Mouse (Mus musculus) heart, embryonic 11.5 days (tissue): ENCODE results near the gene Atp2c2. TPM values are rescaled to one million over a fixed set of nuclear protein-coding genes. Genes with fewer than 3 reads are reported as not detected.

ENCODE experiments used
- ATAC-seq: fragments of 200-750 bp; cut with Nextera tagmentation; replicated peaks from 2 replicates; pipeline ENCODE4 v1.8.0; 2017; ENCODE audit warnings: moderate library complexity; ENCODE audit not compliant: insufficient number of reproducible peaks, low FRiP score, low TSS enrichment
- H3K27ac ChIP-seq: fragments of 300-500 bp; sonication (generic); 2 replicates; pipeline ENCODE4 v1.5.1; 2014; ENCODE audit warnings: mild to moderate bottlenecking, low read depth, low read length
- H3K27me3 ChIP-seq: fragments of 300-500 bp; sonication (generic); 2 replicates; pipeline ENCODE4 v1.6.1; 2014; ENCODE audit warnings: mild to moderate bottlenecking, low read length, mixed read lengths; ENCODE audit not compliant: control insufficient read depth, insufficient read depth
- H3K36me3 ChIP-seq: fragments of 300-500 bp; sonication (generic); 2 replicates; pipeline ENCODE4 v1.6.1; 2014; ENCODE audit warnings: mild to moderate bottlenecking, low read length, moderate library complexity, mixed read lengths; ENCODE audit not compliant: control insufficient read depth, insufficient read depth
- H3K4me1 ChIP-seq: fragments of 300-500 bp; sonication (generic); 2 replicates; pipeline ENCODE4 v1.6.1; 2014; ENCODE audit warnings: low read length; ENCODE audit not compliant: control insufficient read depth, insufficient read depth
- H3K4me2 ChIP-seq: fragments of 300-500 bp; sonication (generic); 2 replicates; pipeline ENCODE4 v1.6.1; 2014; ENCODE audit warnings: mild to moderate bottlenecking, moderate library complexity
- H3K4me3 ChIP-seq: fragments of 300-500 bp; sonication (generic); 2 replicates; pipeline ENCODE4 v1.5.1; 2014; ENCODE audit warnings: low read depth, low read length
- H3K9ac ChIP-seq: fragments of 300-500 bp; sonication (generic); 2 replicates; pipeline ENCODE4 v1.6.1; 2014; ENCODE audit warnings: mild to moderate bottlenecking, low read depth, low read length, moderate library complexity
- H3K9me3 ChIP-seq: fragments of 300-500 bp; sonication (generic); replicated peaks from 2 replicates; pipeline ENCODE4 v1.6.1; 2016; ENCODE audit warnings: low read length; ENCODE audit not compliant: control insufficient read depth
- WGBS: fragments of 180-500 bp; shearing (Covaris S2); extraction: QIAGEN DNeasy Blood & Tissue Kit; methylation state at CpG from one replicate; pipeline ENCODE4 v1.1.7; 2014; ENCODE audit not compliant: insufficient replicate concordance; 5-methylcytosine and 5-hydroxymethylcytosine counted together
- polyA plus RNA-seq: library from polyadenylated mRNA; unstranded; fragments of >200 nt; fragmentation: Nextera tagmentation; extraction: Ambion mirVana; gene quantifications from 2 replicates; pipeline ENCODE4 v1.2.1, GENCODE M21; 2014

Atp2c2 gene
- polyA plus RNA-seq, 1 experiment from 2014 or later = 0.14 TPM

DNA sequence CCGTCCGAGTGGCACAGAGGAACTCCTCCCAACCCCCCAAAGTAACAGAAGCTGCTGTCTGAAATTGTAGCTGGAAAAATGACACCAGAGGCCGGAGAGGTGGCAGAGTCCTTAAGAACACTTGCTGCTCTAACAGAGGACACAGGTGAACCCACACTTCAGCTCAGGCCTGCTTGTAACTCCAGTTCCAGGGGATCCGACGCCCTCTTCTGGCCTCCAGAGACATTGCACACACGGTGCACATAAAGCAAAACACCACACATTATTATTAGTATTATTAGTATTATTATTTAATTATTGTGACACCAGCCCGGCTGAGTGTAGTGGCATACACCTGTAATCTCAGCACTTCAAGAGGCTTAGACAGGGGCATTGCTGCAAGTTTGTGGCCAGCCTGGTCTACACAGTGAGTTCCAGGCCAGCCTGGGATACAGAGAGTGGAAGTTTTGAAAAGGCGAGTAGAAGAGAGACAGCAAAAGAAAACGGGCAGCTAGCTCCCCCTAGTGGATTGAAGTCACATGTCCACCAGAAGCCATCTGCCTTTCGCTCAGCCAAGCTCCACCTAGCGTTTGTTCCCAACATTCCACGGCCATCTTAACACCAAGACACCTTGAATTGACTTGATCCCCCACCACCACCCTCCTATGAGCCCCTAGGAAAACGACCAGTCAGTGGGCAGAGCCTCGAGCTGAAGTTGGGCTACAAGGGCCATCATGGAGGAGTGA is 79.4 kb downstream of the Atp2c2 start:
- Histone ChIP-seq H3K36me3 (no peaks in the 10 kb centered on the region), H3K9ac (no peak overlapping the region), H3K27me3 (no peaks in the 10 kb centered on the region), H3K4me3 (peak overlapping the region; percentile 45; the same call in 1 of the 2 replicates), H3K4me2 (peak overlapping the region; percentile 79), H3K4me1 (peaks cover 22% of the 10 kb centered on the region), H3K9me3 (no peaks in the 10 kb centered on the region), H3K27ac (no peak overlapping the region; the same call in 1 of the 2 replicates)
- 21% methylated on average over 14 of the region's 14 CpGs for WGBS
- no peak for ATAC-seq

DNA sequence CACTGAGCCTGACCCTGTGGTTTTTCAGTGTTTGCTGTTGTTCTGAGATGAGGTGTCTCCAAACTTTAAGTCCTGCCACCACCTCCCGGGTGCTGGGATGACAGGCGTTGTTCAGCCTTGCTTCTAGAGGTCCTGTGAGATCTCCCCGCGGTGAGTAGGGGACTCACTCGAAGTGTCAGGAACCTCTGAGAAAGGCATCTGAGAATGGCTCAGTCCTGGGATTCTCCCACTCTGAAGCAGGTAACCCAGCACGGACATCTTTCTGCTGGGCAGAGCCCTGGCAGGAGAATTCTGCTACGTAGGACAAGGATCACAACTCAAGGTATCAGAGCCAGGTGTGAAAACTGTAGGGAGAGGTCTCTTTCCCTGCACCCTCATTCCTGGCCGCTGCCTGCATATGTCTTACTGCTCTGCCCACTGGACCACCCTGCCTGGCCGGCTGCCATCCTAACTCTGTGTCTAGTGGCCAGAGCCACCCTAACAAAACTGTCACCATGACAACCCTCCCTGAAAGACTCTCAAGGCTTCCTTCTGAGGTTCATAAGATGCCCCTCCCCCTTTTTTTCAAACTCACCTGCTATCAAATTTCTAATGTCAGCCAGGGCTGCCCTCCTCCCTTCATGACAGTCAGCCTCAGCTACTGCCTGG is 80.7 kb downstream of the Atp2c2 start:
- WGBS = 75% methylated on average over 9 of the region's 9 CpGs
- ATAC-seq = no peak
- Histone ChIP-seq H3K36me3 (no peaks in the 10 kb centered on the region), H3K9me3 (no peaks in the 10 kb centered on the region), H3K27ac (no peak overlapping the region), H3K9ac (no peak overlapping the region), H3K4me1 (peaks cover 22% of the 10 kb centered on the region), H3K4me2 (no peak overlapping the region), H3K4me3 (no peak overlapping the region), H3K27me3 (peaks cover 3% of the 10 kb centered on the region; the same call in 1 of the 2 replicates)

DNA sequence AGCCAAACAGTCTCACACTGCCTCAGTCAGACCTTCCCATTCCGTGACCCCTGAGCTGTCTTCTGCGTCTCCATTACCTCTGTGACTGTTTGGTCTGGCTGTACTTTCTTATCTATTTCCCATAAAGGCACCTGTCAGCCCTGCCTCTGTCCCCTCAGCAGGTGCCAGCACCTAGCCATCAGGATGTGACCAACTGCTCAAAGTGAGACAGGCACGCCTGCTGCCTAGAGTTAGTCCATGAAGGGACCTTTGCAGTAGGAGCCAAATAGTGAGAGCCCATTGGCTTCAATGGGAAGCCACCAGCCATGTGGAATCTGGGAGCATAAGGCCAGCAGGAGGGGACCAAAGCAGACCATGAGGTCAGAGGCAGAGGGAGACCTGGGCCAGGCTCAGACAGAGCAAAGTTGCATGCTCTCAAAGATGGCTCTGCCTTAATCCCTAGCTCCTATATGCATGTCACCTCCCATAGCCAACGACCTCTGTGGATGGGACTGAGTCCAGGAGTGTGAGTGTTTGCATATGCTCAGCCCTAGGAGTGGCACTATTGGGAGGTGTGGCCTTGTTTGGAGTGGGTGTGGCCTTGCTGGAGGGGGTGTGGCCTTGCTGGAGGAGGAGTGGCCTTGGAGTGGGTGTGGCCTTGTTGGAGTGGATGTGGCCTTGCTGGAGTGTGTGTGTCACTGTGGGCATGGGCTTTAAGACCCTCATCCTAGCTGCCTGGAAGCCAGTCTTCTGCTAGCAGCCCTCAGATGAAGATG is 81.5 kb downstream of the Atp2c2 start:
- Histone ChIP-seq H3K27me3 (peaks cover 7% of the 10 kb centered on the region; the same call in 1 of the 2 replicates), H3K27ac (no peak overlapping the region), H3K9me3 (no peaks in the 10 kb centered on the region), H3K9ac (no peak overlapping the region), H3K4me3 (no peak overlapping the region), H3K4me1 (peaks cover 22% of the 10 kb centered on the region), H3K36me3 (no peaks in the 10 kb centered on the region), H3K4me2 (no peak overlapping the region)
- no peak for ATAC-seq
- WGBS = 65% methylated on average over 4 of the region's 4 CpGs

DNA sequence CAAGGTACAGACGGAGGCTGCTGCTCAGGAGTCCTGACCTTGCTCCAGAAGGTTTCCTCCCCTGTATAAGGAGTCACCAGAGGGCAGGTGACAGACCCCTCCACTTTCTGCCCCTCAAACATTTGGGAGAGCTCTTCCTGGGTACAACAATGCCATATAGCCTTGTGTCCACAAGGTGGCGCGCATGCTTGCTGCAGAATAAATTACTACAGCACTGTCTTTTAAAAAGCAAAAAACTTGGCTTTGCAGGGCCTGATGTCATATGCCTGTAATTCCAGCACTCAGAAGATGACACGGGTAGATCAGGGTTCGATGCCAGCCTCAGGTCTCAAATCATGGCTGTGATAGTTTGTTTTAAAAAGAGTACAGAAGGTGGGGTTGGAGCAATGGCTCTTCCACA is 82.9 kb downstream of the Atp2c2 start:
- H3K4me3 ChIP-seq = no peak overlapping the region
- no peaks in the 10 kb centered on the region for H3K36me3 ChIP-seq
- no peak overlapping the region for H3K4me2 ChIP-seq
- H3K9ac ChIP-seq = no peak overlapping the region
- WGBS = 6% methylated on average over 5 of the region's 5 CpGs
- no peaks in the 10 kb centered on the region for H3K9me3 ChIP-seq
- no peak for ATAC-seq
- peaks cover 12% of the 10 kb centered on the region for H3K4me1 ChIP-seq
- peaks cover 7% of the 10 kb centered on the region; the same call in 1 of the 2 replicates for H3K27me3 ChIP-seq
- H3K27ac ChIP-seq = no peak overlapping the region

DNA sequence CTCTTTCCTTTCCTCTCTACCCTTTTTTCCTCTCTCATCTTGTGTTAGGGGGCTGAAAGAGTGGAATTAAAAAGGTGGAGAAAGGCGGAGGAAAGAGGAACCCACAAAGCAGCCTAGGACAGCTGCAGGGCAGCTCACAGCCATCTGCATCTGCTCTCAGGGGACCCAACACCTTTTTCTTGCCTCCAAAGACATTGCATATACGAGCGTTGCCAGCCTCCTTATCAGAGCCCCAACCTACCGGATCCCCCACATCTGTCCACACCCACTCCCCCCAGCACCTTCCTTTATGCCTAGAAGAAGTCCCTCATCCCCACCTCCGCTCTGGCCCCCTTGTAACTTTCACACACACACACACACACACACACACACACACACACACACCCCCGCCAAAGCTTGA is 83.8 kb downstream of the Atp2c2 start:
- Histone ChIP-seq H3K4me3 (no peak overlapping the region), H3K4me2 (no peak overlapping the region), H3K9me3 (no peaks in the 10 kb centered on the region), H3K27me3 (peaks cover 7% of the 10 kb centered on the region; the same call in 1 of the 2 replicates), H3K4me1 (peaks cover 10% of the 10 kb centered on the region), H3K36me3 (no peaks in the 10 kb centered on the region), H3K9ac (no peak overlapping the region), H3K27ac (no peak overlapping the region)
- WGBS = 58% methylated on average over 6 of the region's 6 CpGs
- ATAC-seq = no peak

DNA sequence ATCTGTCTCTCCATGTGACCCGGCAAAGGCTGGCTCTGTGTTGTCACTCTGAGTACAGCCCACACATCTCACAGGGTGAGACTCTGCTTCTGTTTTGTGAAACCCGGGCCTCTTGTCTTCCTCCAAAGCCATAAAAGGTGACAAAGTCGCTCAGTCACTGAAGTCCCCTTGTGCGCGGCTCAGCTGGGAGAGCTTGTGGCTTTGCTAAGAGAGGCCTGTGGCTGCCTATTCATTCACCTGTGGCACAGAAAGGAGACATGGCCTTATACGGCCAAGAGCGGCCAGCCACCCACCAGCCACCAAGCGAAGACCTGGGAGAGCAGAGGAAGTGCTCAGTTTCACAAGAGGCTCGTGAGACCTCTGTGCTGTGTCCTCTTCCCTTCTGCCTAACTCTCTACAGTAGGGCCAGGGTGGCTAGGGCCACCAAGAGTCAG is 84.3 kb downstream of the Atp2c2 start:
- no peak for ATAC-seq
- Histone ChIP-seq H3K36me3 (no peaks in the 10 kb centered on the region), H3K9ac (0 out of 2 replicates have a peak overlapping the region, but pooled peaks have one; percentile 34), H3K4me1 (peaks cover 5% of the 10 kb centered on the region), H3K4me2 (no peak overlapping the region), H3K27me3 (peaks cover 7% of the 10 kb centered on the region; the same call in 1 of the 2 replicates), H3K9me3 (no peaks in the 10 kb centered on the region), H3K27ac (no peak overlapping the region), H3K4me3 (no peak overlapping the region)
- 36% methylated on average over 9 of the region's 9 CpGs for WGBS

DNA sequence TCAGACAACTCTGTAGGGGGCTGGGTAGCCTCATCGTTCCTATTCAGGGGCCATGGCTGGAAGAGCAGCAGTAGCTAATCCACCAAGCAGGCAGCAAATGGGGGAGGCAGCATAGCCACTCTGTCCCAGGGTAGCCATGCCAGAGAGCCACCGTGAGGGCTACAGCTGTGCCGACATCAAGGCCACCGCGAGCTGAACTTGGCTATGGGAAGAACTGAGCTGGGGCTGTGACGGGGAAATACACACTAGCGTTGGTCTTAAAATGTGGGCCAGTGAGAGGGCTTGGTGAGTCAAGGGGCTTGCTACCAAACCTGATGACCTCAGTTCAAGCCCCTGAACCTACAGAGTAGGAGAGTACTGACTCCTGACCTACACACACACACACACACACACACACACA is 84.9 kb downstream of the Atp2c2 start:
- ATAC-seq = no peak
- 64% methylated on average over 7 of the region's 7 CpGs for WGBS
- Histone ChIP-seq H3K4me2 (no peak overlapping the region), H3K9ac (0 out of 2 replicates have a peak overlapping the region, but pooled peaks have one; percentile 2), H3K27me3 (peaks cover 7% of the 10 kb centered on the region; the same call in 1 of the 2 replicates), H3K36me3 (no peaks in the 10 kb centered on the region), H3K9me3 (no peaks in the 10 kb centered on the region), H3K27ac (no peak overlapping the region), H3K4me1 (peaks cover 5% of the 10 kb centered on the region), H3K4me3 (no peak overlapping the region)

DNA sequence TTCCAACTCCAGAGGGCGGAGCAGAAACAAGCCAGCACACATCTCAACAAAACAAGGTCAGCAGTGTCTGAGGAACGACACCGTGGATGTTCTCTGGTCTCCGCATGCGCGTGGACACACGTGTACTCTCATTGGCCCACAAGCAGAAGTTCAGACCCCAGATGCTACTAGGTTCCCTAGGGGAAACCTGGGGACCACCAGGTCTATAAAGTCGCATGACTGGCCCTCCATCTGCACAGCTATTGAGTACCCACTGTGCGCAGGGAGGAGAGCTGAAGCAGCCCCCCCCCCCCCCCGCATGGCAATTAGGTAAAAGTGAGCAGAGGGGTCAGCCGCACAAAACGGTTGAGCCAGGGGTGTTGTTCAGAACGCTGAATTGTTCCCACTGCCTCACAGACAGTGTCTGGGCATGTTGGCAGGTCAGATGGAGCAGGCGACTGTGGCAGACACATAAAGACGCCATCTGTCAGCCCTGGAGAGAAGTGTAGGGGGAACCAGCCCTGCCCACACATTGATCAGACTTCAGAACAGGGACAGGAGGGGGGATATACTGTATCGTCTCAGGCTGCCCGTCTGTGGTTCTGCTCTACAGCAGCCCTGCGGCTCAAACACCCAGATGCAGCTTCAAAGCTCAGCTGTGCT is 86.1 kb downstream of the Atp2c2 start:
- Histone ChIP-seq H3K4me3 (no peak overlapping the region), H3K9me3 (no peaks in the 10 kb centered on the region), H3K27ac (no peak overlapping the region), H3K4me2 (no peak overlapping the region), H3K36me3 (no peaks in the 10 kb centered on the region), H3K27me3 (peaks cover 7% of the 10 kb centered on the region; the same call in 1 of the 2 replicates), H3K4me1 (peaks cover 5% of the 10 kb centered on the region), H3K9ac (no peak overlapping the region)
- 62% methylated on average over 18 of the region's 18 CpGs for WGBS
- ATAC-seq = no peak
